Mouse (Mus musculus) neural tube, embryonic 12.5 days (tissue): ENCODE data around the gene 4930486L24Rik. TPM values are rescaled to one million over a fixed set of nuclear protein-coding genes. Genes with fewer than 3 reads are reported as not detected.
"Not testable (repeated sequence)": the region's sequence is repeated elsewhere in the genome, so short reads cannot be mapped to it uniquely, and the experiment has no call there.

ENCODE experiments used
- ATAC-seq: fragments of 200-750 bp; cut with Nextera tagmentation; 2 replicates; pipeline ENCODE4 v1.8.0; 2017; ENCODE audit warnings: low read depth, mild to moderate bottlenecking, moderate TSS enrichment, moderate library complexity; ENCODE audit not compliant: low FRiP score
- H3K27ac ChIP-seq: fragments of 300-500 bp; sonication (generic); 2 replicates; pipeline ENCODE4 v1.5.1; 2016
- H3K27me3 ChIP-seq: fragments of 300-500 bp; sonication (generic); replicated peaks from 2 replicates; pipeline ENCODE4 v1.6.1; 2016; ENCODE audit warnings: mild to moderate bottlenecking
- H3K36me3 ChIP-seq: fragments of 300-500 bp; sonication (generic); 2 replicates; pipeline ENCODE4 v1.6.1; 2016; ENCODE audit warnings: mild to moderate bottlenecking
- H3K4me1 ChIP-seq: fragments of 300-500 bp; sonication (generic); 2 replicates; pipeline ENCODE4 v1.6.1; 2016
- H3K4me2 ChIP-seq: fragments of 300-500 bp; sonication (generic); replicated peaks from 2 replicates; pipeline ENCODE4 v1.6.1; 2016; ENCODE audit warnings: mild to moderate bottlenecking
- H3K4me3 ChIP-seq: fragments of 300-500 bp; sonication (generic); 2 replicates; pipeline ENCODE4 v1.5.1; 2016
- H3K9ac ChIP-seq: fragments of 300-500 bp; sonication (generic); 2 replicates; pipeline ENCODE4 v1.6.1; 2016; ENCODE audit warnings: mild to moderate bottlenecking
- H3K9me3 ChIP-seq: fragments of 300-500 bp; sonication (generic); 2 replicates; pipeline ENCODE4 v1.6.1; 2016; ENCODE audit warnings: mild to moderate bottlenecking
- WGBS: fragments of 180-500 bp; shearing (Covaris S2); methylation state at CpG from one replicate; pipeline ENCODE4 v1.1.7; 2016; 5-methylcytosine and 5-hydroxymethylcytosine counted together
- polyA plus RNA-seq: library from polyadenylated mRNA; unstranded; fragments of >200 nt; fragmentation: Nextera tagmentation; extraction: Ambion mirVana; gene quantifications from 2 replicates; pipeline ENCODE4 v1.2.1, GENCODE M21; 2016

4930486L24Rik gene
- polyA plus RNA-seq, result not detected in 2 replicates

GRCm38 (mm10) chr13:60864281-60864680, at the start of gene 4930486L24Rik:
Gene 4930486L24Rik (minus strand): TSS chr13:60864475.
- Histone ChIP-seq H3K9ac (no peak within 1 kb of the TSS), H3K9me3 (0 out of 2 replicates have a peak, but pooled peaks cover 4% of the 10 kb centered on the region), H3K4me3 (no peak within 1 kb of the TSS), H3K4me1 (no peaks in the 10 kb centered on the region), H3K27ac (no peak within 1 kb of the TSS), H3K27me3 (no peaks in the 10 kb centered on the region), H3K4me2 (no peak within 1 kb of the TSS), H3K36me3 (no peaks in the 10 kb centered on the region)
- 79% methylated on average over 1 of the region's 1 CpGs for WGBS
- ATAC-seq, result no peak

DNA sequence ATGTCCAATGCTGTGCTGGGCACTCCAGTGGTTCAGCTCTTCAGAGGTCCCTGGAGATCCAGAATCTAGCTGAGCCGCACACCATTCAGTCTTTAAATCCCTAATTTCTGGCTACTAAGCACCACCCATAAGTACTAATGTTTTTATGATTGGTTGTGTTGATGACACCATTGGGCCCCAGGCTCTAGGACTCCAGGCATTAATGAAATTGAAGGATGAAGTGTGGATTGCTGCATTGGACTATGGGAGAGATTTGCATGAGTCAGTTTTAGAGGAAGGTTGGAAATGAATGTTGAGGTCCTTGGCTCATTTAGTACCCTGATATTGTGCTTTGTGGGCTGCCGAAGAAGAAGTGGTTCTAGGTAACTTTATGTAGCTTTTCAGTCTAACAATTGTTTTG, 40.5 kb upstream of the 4930486L24Rik start, which contains the start of gene Tpbpb:
Gene Tpbpb, minus strand, starts transcription at position 101 of the 400 bp plus-strand sequence.
- not testable (repeated sequence) for H3K36me3 ChIP-seq, H3K27me3 ChIP-seq, H3K9ac ChIP-seq, H3K27ac ChIP-seq, H3K4me1 ChIP-seq, ATAC-seq, H3K4me3 ChIP-seq, H3K9me3 ChIP-seq, H3K4me2 ChIP-seq
- 91% methylated on average over 2 of the region's 2 CpGs for WGBS

DNA sequence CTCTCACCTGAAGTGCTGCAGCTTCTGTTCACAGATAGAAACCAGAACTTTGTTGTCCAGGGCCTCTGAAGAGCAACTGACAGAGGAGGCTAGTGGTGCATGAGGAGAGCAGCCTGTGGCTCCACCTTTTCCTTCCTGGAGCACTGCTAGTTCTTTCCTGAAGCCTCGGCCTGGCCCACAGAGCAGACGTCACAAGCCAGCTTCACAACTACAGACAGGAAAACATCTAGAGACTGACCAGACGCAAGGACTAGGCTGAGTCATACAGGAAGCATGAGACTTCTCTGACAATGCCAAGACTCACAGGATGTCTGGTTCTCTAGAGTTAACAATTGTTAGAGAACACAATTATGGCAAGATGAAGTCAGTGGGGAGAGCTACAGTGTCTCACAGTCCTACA, 33.1 kb upstream of the 4930486L24Rik start, which contains the start of gene Ctla2b:
Gene Ctla2b, minus strand, starts transcription at position 120 of the 400 bp plus-strand sequence.
- WGBS, result 72% methylated on average over 3 of the region's 3 CpGs
- H3K36me3 ChIP-seq, result no peaks in the 10 kb centered on the region
- H3K9ac ChIP-seq, result no peak within 1 kb of the TSS
- no peak within 1 kb of the TSS for H3K4me2 ChIP-seq
- ATAC-seq, result no peak
- H3K27me3 ChIP-seq, result no peaks in the 10 kb centered on the region
- H3K4me1 ChIP-seq, result no peaks in the 10 kb centered on the region
- H3K9me3 ChIP-seq, result 0 out of 2 replicates have a peak, but pooled peaks cover 4% of the 10 kb centered on the region
- H3K4me3 ChIP-seq, result no peak within 1 kb of the TSS
- H3K27ac ChIP-seq, result no peak within 1 kb of the TSS

DNA sequence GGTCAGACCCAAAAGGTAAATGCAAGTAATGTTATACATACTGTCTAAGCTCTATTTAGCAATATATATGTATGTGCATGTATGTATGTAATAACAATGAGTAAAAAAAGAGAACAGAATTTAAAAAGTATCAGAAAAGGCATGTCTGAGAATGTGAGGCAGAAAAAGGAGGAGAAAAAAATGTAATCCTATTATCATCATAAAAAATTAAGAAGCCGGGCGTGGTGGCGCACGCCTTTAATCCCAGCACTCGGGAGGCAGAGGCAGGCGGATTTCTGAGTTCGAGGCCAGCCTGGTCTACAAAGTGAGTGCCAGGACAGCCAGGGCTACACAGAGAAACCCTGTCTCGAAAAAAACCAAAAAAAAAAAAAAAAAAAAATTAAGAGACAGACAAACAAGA, 32.5 kb upstream of the 4930486L24Rik start, which contains the start of gene Gm49392:
Gene Gm49392, minus strand, starts transcription at position 101 of the 400 bp plus-strand sequence.
- not testable (repeated sequence) for H3K27ac ChIP-seq, H3K9me3 ChIP-seq, H3K27me3 ChIP-seq, H3K36me3 ChIP-seq, ATAC-seq, H3K4me2 ChIP-seq, H3K9ac ChIP-seq, H3K4me1 ChIP-seq, H3K4me3 ChIP-seq
- 90% methylated on average over 7 of the region's 8 CpGs for WGBS

GRCm38 (mm10) chr13:60895406-60896160, 31.3 kb upstream of the 4930486L24Rik start:
- Histone ChIP-seq H3K36me3 (no peaks in the 10 kb centered on the region), H3K9me3 (0 out of 2 replicates have a peak, but pooled peaks cover 4% of the 10 kb centered on the region), H3K9ac (no peak overlapping the region), H3K27me3 (no peaks in the 10 kb centered on the region), H3K4me3 (no peak overlapping the region), H3K4me2 (no peak overlapping the region), H3K27ac (no peak overlapping the region), H3K4me1 (no peaks in the 10 kb centered on the region)
- ATAC-seq, result no peak

DNA sequence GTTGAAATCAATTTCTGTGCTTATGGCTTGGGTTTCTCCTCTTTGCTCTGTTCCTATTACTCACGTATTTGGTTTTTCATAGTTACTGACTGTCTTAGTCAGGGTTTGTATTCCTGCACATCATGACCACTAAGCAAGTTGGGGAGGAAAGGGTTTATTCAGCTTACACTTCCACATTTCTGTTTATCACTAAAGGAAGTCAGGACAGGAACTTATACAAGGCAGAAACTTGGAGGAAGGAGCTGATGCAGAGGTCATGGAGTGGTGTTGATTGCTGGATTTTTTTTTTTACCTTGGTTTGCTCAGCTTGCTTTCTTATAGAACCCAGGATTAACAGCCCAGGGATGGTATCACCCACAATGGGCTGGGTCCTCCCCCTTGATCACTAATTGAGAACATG, 28.0 kb upstream of the 4930486L24Rik start:
- no peaks in the 10 kb centered on the region for H3K27me3 ChIP-seq
- no peak overlapping the region for H3K4me3 ChIP-seq
- no peaks in the 10 kb centered on the region for H3K36me3 ChIP-seq
- 94% methylated on average over 1 of the region's 1 CpGs for WGBS
- no peak for ATAC-seq
- H3K27ac ChIP-seq, result no peak overlapping the region
- no peak overlapping the region for H3K4me2 ChIP-seq
- no peaks in the 10 kb centered on the region for H3K4me1 ChIP-seq
- H3K9ac ChIP-seq, result no peak overlapping the region
- 0 out of 2 replicates have a peak, but pooled peaks cover 1% of the 10 kb centered on the region for H3K9me3 ChIP-seq

- Histone ChIP-seq H3K27ac (no peak overlapping the region), H3K9ac (no peak overlapping the region), H3K4me2 (no peak overlapping the region), H3K9me3 (no peaks in the 10 kb centered on the region), H3K36me3 (no peaks in the 10 kb centered on the region), H3K4me1 (no peaks in the 10 kb centered on the region), H3K4me3 (no peak overlapping the region), H3K27me3 (no peaks in the 10 kb centered on the region)
- 87% methylated on average over 4 of the region's 4 CpGs for WGBS
- no peak for ATAC-seq
Measured at GRCm38 (mm10) chr13:60848241-60849120, 15.8 kb downstream of the 4930486L24Rik start.

- 78% methylated on average over 8 of the region's 8 CpGs for WGBS
- H3K4me2 ChIP-seq, result no peak overlapping the region
- no peak overlapping the region for H3K4me3 ChIP-seq
- H3K9ac ChIP-seq, result no peak overlapping the region
- H3K36me3 ChIP-seq, result no peaks in the 10 kb centered on the region
- no peak overlapping the region for H3K27ac ChIP-seq
- H3K27me3 ChIP-seq, result no peaks in the 10 kb centered on the region
- ATAC-seq, result no peak
- H3K4me1 ChIP-seq, result no peaks in the 10 kb centered on the region
- no peaks in the 10 kb centered on the region for H3K9me3 ChIP-seq
Measured at GRCm38 (mm10) chr13:60843153-60843552, 21.1 kb downstream of the 4930486L24Rik start.

GRCm38 (mm10) chr13:60842703-60843102, 21.6 kb downstream of the 4930486L24Rik start:
- WGBS, result 78% methylated on average over 6 of the region's 6 CpGs
- H3K9ac ChIP-seq, result no peak overlapping the region
- no peak overlapping the region for H3K4me3 ChIP-seq
- no peaks in the 10 kb centered on the region for H3K4me1 ChIP-seq
- H3K27me3 ChIP-seq, result no peaks in the 10 kb centered on the region
- ATAC-seq, result no peak
- H3K27ac ChIP-seq, result no peak overlapping the region
- H3K4me2 ChIP-seq, result no peak overlapping the region
- no peaks in the 10 kb centered on the region for H3K36me3 ChIP-seq
- no peaks in the 10 kb centered on the region for H3K9me3 ChIP-seq

- Histone ChIP-seq H3K9ac (no peak overlapping the region), H3K27me3 (no peaks in the 10 kb centered on the region), H3K4me3 (no peak overlapping the region), H3K9me3 (no peaks in the 10 kb centered on the region), H3K36me3 (no peaks in the 10 kb centered on the region), H3K27ac (no peak overlapping the region), H3K4me2 (no peak overlapping the region), H3K4me1 (no peaks in the 10 kb centered on the region)
- no peak for ATAC-seq
- WGBS, result 68% methylated on average over 2 of the region's 2 CpGs
Measured at GRCm38 (mm10) chr13:60839353-60839902, 24.8 kb downstream of the 4930486L24Rik start.

DNA sequence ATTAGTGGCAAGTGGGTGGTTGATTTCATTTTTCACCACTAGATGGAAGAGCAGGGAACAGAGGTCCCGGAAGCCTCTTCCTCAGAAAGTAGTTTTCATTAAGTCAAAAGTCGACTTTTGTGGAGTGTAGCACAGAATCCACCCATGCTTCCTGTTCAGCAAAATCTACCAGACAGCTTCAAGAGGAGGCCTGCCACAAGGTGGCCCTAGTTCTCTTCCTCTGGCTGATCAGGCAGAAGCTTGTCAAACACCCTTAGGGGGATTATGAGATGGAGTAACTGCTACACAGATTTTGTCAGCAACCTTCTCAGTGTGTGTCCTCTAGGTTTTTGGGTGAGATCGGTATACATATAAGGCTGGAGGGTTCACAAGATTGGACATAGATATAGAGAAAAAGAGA, 38.2 kb downstream of the 4930486L24Rik start:
- H3K36me3 ChIP-seq, result no peaks in the 10 kb centered on the region
- no peak overlapping the region for H3K4me3 ChIP-seq
- H3K27ac ChIP-seq, result no peak overlapping the region
- no peaks in the 10 kb centered on the region for H3K4me1 ChIP-seq
- WGBS, result 64% methylated on average over 3 of the region's 3 CpGs
- no peak overlapping the region for H3K4me2 ChIP-seq
- H3K9ac ChIP-seq, result no peak overlapping the region
- no peaks in the 10 kb centered on the region for H3K9me3 ChIP-seq
- ATAC-seq, result no peak
- H3K27me3 ChIP-seq, result no peaks in the 10 kb centered on the region
